Mouse (Mus musculus): ENCODE data around the gene Fars2. TPM values are rescaled to one million over a fixed set of nuclear protein-coding genes. Genes with fewer than 3 reads are reported as not detected.
"Not testable (repeated sequence)": the region's sequence is repeated elsewhere in the genome, so short reads cannot be mapped to it uniquely, and the experiment has no call there.

The Fars2 gene
- polyA plus RNA-seq, 2 experiments from 2014 or later: 27.9 to 29.3 TPM

DNA sequence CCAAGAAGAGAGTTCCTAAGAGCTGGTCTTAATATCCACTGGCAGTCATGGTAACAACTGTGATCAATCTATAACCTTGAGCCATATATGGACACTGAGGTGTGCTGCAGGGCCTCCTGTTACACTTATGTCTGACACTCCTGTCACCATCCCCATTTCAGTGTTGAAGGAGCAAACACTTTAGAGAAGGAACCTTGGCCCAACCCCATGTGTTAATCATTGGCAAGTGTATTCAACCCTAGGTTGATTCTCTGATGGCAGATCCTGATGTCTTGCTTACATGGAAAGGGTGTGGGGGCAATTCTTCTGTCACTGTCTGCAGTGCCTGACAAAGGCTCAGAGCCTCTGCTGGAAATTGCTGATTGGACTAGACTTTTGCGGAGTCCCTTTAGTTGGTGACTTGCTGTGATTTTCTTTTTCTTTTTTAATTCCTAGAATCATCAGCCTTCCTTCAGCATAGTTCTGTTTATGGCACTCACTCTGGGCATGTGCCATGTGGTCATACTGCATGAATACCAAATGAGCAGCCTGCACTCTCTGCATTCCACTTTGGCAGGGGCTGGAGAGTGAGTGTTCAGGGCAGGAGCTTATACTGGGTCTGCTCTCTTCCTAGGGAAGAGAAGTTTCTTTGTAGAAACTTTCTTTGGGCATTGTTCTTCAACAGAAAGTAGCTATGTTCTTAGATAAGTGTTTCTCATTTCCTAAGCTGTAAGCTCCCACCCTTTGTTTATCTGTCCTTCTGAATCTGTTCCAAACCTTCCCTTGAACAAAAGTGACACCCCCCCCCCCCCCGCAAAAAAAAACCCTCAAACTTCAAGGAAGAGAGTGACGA is 181.0 kb downstream of the Fars2 start:
- no peak for ATAC-seq

DNA sequence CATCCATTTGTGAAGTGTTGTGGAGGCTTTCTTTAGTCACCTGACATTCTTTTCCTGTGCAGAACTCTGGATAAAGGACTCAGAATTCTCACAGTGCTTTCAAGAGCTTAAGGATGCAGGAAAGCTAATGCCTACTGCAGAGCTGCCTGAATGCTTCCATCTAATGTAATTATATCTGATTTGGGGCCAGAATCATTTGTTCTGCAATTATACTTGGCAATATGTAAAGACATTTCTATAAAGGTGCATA is 181.5 kb downstream of the Fars2 start:
- no peak for ATAC-seq

DNA sequence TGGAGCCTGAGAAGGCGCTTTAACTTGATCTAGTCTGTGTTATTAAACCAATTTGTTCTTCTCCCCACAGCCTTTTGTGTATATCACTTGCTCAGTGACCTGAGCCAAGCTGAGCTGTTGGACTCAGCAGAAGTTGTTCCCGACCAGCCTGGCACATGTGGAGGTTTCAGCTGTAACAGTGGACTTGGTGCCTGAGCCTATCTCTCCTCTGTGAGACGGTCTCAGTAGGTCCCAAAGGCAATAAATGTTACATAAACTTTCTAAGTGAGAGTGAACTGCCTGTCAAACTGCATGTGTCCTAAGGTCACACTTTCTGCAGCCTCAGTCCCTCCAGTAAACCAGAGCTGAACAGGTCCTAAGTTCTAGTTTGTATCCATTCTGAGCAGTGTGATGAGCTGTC is 185.6 kb downstream of the Fars2 start:
- no peak for ATAC-seq

DNA sequence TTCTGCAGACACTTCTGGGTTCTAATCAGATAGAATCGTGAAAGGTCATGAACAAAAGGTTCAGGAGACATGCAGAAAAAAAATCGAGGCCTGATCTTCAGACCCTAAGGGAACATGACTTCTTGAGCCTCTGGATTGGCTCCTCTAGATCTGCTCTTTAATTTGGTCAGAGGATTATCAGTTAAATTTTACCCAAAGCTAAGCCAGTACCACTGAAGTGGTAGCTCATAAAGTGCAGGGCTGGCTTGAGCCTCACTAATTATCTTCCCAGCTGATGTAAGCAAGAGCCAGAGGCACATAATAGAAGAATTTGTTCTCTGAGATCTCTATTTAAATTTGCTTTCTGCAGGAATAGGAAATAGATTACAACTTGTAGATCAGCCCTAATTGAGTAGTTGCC is 188.1 kb downstream of the Fars2 start:
- no peak for ATAC-seq

DNA sequence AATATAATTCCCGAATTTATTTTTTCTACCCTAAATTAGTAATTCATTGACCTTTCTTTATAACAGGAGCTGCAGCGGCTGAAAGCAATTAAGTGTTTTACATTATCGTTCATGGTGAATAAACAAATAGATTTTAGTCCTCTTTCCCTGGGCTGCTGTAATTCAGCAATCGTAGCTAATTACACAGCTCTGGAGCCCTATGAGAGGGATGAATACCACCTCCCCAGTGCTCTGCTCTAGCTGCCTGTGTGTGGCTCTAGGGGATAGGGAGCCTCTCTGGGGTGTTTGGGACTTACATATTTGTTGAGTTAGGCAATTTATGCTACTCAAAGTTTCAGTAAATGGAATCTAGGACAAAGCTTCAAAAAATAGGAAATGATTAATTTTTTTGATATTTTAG is 190.2 kb downstream of the Fars2 start:
- no peak for ATAC-seq

DNA sequence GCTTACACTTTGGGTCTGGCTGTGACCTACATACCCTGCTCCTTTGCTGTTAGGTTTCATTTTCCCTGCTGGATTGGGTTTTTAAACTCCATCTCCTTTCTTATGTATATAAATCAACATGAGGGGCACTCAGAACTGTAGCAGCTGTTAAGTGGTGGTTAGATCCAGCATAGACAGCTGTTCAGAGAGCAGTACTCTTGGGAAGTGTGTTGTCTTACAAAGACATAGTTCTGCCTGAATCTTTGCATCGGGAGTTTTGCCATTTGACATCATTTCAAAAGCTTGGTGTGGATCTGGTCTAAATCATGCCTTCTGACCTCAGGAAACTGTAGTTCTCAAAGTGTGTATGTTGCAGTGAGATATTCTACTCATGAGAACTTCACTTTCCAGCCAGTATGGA is 191.9 kb downstream of the Fars2 start:
- ATAC-seq: no peak

DNA sequence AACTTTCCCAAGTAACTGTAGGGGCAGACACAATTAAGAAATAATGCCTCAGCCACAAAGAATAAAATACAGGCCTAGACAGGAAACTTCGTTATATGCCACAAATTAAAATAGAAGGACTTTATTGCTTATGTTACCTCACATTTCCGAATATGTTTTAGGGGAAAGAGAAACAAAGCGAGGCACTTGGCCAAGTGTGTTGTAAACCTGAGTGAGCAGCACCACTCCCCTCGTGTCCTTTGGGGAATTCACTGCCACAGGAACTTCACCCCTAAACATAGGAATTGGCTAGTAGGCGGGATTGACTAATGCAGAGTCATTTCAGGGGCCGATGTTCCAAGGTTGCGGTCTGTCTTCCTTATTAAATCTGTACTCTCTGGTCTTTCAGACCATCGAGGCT is 197.0 kb downstream of the Fars2 start:
- ATAC-seq: no peak

DNA sequence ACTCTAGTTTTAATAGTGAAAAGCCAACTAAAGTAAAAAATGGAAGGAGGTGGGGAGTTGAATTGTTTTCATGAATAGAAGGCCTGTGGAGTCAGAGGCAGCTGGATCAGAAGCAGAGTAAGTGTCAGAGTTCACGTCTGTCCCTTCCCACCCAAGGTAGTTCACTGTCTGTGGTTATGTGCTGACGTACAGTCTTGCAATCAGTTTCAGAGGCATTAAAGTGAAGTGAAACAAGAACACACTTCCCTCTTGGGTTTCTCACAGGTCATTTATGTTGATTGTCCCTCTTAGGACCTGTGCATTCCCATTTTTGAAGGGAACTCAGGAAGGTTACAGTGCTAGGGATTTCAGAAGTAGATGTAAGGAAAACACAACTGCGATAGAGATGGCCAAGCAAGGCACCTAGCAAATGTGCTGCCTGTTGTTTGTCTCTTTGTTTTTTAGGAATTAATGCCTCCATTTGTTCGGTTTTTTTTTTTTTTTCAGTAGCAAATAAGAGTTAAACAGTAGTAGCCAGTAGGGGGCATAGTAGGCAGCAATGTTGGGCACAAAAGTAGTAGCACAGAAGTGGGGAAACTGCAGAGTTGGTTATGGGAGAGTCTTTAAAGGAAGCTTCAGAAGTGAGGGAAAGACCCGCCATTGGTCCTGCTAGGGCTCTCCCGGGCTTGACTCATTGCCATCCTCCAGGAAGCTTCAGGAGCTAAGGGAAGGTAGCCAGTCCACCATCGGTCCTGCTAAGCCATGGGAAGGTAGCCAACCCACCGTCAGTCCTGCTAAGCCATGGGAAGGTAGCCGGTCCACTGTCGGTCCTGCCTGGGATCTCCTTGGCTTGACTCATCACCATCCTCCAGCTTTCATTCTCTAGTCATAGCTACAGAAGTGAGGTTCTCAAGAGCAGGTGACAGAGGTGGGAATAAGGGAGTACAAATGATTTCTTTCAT is 197.9 kb downstream of the Fars2 start:
- no peak for ATAC-seq

DNA sequence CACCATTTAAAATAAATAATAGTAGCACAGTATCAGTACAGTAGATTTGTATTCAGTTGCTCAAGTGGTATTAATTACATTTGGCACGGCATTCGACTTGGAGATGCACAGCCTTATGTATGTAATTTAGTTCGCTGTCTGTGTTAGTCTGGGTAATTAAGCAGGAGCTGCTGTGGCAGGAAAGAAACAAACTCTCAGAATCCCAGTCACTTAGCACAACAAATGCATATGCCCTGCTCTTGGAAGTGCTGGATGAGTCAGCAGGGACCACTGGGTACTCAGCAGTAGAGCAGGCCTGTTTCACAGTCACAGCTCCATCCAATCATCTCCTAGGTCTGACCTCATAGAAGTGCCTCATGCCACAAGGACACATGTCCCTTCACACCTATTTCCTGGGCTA is 200.6 kb downstream of the Fars2 start:
- no peak for ATAC-seq

DNA sequence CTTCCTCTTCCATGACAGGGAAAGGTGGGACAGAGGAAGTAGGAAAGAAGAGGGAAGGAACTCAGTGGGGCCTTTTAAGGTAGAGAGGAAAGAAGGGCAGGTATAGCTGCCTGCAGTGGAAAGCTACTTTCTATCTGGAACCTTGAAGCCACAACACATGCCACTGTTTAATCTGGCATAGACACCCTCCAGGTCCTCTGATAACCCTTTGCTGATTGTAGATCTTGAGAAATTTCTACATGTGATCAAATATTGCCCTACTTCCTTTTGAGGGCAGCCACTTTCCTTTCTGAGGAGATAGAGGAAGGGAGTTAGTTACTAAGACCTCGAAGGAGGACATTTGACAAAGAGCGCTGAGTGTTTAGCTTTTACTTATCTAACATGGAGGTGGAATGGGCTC is 207.4 kb downstream of the Fars2 start:
- no peak for ATAC-seq

DNA sequence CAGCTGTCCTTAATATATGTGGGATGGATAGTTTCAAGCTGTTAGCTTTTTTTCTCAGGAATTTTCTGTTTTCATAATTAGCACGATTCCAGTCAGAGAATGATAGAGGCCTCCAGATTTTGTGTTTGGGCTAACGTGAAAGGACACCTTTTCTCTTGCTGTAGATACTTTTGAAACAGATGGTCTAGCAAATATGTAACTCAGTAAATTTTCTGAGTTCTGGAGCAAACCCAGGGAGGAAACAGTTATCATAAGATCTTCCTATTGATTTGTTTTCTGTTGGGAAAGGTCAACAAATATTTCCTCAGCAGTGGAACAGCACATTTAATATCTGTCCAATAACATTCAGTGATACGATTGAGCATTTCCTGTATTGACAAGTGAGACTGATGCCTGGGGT is 209.3 kb downstream of the Fars2 start:
- no peak for ATAC-seq

DNA sequence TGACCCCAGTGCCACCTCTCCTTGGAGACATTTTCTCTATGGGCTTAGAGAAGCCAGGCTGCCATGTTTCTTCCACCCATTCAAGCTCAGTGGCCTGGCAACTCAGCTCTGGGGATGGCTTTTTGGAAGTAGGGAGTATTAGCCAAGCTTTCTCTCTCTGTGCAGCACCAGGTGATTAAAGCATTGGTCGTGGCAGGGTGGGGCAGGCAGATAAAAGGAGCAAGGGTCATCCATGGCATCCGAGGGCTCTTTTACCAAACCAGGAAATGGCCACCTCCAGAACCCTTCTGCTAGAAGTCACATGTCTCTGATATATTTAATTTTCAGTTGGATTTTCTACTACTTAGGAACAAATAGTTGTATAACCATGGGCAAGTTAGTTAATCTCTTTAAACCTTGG is 212.7 kb downstream of the Fars2 start:
- no peak for ATAC-seq

DNA sequence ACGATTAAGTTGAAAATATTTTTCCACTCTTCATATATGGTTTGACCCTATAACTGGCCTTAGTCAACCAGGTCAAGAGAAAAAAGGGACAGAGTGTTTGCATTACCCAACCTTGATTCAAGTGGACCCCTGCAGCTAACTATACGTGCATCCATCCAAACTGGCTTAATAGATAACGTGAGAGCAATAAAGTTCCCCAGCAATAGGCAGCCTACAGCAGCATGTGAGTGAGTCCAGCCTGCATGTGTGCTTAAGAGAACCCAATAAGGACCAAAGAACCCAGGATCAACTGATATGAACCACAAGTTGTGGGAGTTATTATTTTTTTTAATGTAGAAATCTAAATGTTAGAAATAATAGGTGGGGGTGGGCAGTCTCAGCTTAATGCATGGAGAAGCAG is 213.3 kb downstream of the Fars2 start:
- ATAC-seq: no peak

DNA sequence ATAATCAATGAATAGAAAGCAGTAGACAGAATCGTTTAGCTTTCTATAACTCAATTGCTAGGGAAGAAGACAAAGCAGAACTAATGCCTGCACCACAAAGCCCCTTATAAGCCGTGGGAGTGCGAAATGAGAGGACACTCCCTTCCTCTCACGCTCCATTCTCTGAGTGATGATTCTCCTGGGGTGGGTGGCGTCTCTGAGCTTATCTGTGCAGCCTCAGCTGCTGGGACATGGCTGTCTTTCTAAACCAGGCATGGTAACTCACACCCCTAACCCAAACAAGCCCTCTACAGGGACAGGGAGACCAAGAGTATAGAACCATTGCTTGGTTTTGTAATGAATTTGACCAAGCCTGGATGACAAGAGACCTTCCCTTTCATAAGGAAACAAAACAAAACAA is 217.5 kb downstream of the Fars2 start:
- ATAC-seq: no peak

DNA sequence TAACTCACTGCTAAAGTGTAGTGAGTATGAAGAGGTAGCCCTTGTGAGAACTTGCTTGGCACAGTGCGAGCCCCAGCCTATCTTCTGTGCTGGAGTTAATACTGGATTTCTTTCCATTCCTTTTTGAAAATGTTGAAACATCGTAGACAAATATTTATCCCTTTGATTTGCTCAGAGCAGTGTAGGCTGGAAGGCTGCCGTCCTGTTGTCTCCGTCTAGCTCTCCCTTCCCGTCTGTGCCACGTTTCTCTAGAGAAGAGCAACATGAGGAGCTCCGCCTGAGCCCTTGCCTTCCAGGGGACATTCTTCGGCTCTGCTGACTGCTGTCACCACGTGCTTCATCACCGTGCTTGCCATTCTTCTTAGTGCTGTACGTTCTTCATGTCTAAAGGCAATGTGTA is 234.3 kb downstream of the Fars2 start:
- no peak for ATAC-seq

DNA sequence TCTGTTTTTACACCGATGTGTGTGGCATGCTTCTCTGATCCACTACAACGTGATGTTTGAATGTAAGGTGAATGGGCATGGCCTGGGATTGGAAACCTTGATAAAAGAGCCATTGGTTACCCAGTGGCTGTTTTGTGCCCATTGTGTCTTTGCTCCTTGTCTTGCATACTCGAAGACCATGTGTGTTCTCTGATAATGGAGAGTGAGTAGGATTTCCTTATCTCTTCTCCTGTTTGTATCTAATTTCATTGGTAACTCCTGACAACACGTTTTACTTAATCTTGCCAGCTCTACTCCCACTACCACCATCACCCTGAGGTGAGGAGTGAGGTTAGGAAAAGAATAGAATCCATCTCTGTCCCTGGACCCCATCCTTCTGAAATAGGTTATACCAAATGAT is 240.3 kb downstream of the Fars2 start:
- no peak for ATAC-seq

DNA sequence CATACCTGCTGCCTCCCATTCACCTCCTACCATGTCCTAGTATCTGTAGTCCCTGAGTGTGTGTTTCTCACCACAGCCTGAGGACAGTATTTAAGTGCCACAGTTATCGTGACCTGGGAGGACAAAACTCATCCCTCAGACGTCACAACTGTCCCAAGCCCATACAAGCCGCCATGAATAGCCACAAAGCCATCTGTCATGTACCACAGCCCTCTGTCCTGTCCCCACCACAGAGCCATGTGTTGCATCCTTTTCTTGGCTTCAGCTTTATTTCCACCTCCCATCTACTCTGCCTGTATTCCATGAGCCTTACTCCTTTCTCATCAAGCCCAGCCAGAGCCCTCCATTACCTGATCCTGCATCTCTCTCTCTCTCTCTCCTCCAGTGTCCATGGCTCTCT is 244.2 kb downstream of the Fars2 start:
- ATAC-seq: no peak

DNA sequence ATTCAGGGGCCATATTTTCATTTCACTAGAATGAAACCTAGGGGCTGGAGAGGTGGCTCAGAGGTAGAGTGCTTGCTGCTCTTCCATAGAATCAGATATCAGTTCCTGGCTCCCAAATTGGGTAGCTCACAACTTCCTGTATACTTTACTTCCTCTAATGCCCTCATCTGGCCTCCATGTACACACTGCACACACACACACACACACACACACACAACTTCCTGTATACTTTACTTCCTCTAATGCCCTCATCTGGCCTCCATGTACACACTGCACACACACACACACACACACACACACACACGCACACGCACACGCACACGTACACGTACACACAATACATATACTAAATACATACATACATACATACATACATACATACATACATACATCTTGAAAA is 248.5 kb downstream of the Fars2 start:
- not testable (repeated sequence) for ATAC-seq

DNA sequence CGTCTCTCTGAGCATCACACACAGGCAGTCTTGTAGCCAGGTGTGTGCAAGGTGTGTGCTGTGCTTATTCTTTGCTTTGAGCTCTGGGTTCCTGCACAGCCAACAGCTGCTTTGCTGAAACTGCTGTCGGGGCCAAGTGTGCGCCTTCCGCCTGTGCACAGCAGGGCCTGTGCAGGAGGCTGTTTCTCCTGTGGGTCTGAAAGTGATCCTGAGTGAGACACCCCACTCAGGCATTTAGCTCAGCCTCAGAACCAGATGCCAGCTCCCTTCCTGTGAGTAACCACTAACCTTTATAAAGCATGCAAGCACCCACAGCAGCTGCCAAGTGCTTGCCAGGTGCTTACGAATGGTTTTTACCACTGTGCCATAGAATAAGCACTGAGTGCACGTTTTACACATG is 249.1 kb downstream of the Fars2 start:
- ATAC-seq: peak; percentile 25

DNA sequence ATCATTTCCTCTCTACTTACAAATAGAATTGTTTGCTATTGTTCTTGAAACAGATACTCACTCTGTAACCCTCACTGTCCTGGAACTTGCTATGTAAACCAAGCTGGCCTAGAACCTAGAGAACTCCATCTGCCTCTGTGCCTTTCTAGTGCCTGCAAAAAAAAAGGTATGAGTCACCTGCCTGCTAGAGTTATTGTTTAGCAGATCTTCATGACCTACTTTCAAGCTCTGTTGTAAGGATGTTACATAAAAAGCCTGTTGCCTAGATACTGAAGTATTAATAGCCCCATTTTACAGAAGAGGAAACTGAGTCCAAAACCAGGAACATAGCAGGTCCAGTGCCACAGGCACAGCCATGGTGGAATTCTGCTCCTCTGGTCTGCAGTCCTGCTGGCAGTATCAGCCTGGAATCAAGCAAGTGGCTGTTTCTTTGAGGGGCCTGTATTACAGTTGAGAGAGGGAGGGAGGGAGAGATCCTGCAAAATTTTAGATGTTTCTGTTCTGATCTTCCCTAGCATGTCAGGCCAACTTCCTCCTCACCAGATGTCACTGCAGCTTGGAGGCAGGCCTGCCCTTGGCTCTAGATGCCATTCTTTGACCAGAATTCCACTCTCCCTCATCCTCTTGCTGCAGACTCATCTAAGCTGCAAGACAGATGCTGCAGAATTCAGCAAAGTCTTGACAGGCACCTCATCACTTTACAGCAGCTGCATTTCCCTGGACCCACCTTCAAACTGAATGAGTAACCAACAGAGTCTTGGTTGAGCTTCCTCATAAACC is 250.7 kb downstream of the Fars2 start:
- peak; percentile 41 for ATAC-seq

DNA sequence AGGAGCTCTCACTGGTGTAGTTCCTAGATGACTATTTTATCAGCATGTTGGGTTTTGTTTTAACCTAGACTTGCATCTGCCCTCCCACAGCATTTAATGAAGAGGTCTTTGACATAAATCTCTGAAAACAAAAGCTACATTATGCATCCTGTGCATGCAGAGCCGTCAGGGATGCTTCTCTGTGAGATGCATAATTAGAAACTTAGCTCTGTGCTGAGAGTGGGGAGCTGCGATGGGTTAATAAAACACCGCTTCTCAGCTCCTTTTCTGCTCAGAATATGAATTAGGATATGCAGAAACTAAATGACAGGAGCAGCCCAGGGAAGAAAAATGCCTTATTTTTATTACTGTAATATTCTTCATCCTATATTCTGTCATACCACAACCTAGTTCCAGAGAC is 251.6 kb downstream of the Fars2 start:
- ATAC-seq: no peak

DNA sequence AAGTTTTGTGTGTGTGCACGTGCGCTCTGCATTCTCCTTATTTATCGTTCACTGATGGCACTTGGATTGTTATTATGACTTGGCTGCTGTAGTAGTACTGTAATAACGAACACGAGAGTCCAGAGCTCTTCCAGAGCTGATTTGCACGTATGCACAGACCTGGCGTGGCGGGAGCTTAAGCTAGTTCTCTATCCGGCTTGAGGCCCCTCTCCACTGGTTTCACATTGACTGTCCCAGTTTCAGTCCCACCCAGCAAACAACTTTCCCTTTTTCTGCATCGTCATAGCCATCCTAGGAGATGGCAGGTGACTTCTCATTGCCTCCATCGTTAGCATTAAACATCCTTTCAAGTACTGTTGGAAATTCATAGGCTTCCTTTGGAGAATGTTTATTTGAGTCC is 252.2 kb downstream of the Fars2 start:
- no peak for ATAC-seq

DNA sequence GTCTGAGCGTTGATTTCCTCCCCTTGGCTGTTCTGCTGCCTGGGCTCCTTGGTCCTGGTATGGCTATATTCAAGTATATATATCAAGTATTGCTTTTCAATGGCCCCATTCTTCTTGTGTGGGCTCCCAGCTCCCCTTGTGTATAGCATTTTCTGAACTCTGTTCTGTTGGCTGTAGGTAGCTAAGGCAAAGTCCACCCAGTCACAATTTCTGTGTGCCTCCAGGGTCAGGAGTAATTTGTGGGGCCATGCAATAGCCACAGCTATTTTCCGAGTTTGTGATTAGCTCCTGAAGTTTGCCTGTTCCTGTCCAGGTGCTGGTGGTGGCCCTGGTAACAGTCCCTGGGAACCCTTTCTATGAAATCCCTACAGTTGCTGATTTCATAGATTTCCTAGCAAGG is 266.0 kb downstream of the Fars2 start:
- no peak for ATAC-seq

DNA sequence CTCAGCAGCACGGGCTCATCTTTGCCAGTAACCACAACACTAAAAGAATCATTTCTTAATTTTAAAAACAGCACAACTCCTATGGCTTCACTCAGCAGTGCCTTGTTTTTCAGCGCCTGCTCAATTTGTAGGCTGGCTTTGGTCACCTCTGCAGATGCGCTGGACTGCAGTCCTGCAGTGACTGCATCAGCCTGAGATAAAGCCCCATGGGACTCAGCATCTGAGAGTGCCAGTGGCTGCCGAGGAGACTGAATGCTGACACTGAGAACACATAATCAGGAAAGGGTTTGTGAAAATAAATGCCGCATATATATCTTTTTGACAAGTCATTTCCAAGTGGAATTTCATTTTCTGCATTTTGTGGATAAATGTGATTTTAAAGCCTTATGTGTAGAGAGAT is 268.9 kb downstream of the Fars2 start:
- ATAC-seq: no peak
